Mouse (Mus musculus) midbrain, postnatal 0 days (tissue): ENCODE measurements around the gene Gjb5. TPM values are rescaled to one million over a fixed set of nuclear protein-coding genes. Genes with fewer than 3 reads are reported as not detected.
A peak's percentile ranks its signal among the peaks of the same experiment; 100 is the strongest.

Experiments used
- ATAC-seq: fragments of 200-750 bp; cut with Nextera tagmentation; 2 replicates; pipeline ENCODE4 v1.8.0; 2017; ENCODE audit warnings: moderate number of reproducible peaks, mild to moderate bottlenecking, moderate TSS enrichment, moderate library complexity; ENCODE audit not compliant: low FRiP score
- DNase-seq: peaks from one replicate; pipeline ENCODE4 v3.0.0-alpha.2; 2015; ENCODE audit warnings: low spot score
- H3K27ac ChIP-seq: fragments of 300-500 bp; sonication (generic); 2 replicates; pipeline ENCODE4 v1.5.1; 2014; ENCODE audit warnings: low read depth, mild to moderate bottlenecking, low read length, mixed read lengths
- H3K27me3 ChIP-seq: fragments of 300-500 bp; sonication (generic); 2 replicates; pipeline ENCODE4 v1.6.1; 2014; ENCODE audit warnings: low read length, control low read depth, mixed read lengths; ENCODE audit not compliant: insufficient read depth
- H3K36me3 ChIP-seq: fragments of 300-500 bp; sonication (generic); 2 replicates; pipeline ENCODE4 v1.6.1; 2014; ENCODE audit warnings: low read length, control low read depth, mixed read lengths; ENCODE audit not compliant: insufficient read depth
- H3K4me1 ChIP-seq: fragments of 300-500 bp; sonication (generic); 2 replicates; pipeline ENCODE4 v1.6.1; 2014; ENCODE audit warnings: mild to moderate bottlenecking, control low read depth, antibody characterized with exemption, low read length, mixed read lengths; ENCODE audit not compliant: insufficient read depth
- H3K4me2 ChIP-seq: fragments of 300-500 bp; sonication (generic); 2 replicates; pipeline ENCODE4 v1.6.1; 2014; ENCODE audit warnings: low read depth, mild to moderate bottlenecking, low read length, mixed read lengths; ENCODE audit not compliant: poor library complexity, severe bottlenecking
- H3K4me3 ChIP-seq: fragments of 300-500 bp; sonication (generic); 2 replicates; pipeline ENCODE4 v1.5.1; 2014; ENCODE audit warnings: low read depth, mild to moderate bottlenecking, low read length, moderate library complexity
- H3K9ac ChIP-seq: fragments of 300-500 bp; sonication (generic); replicated peaks from 2 replicates; pipeline ENCODE4 v1.6.1; 2014; ENCODE audit warnings: mild to moderate bottlenecking, low read length, moderate library complexity, mixed read lengths; ENCODE audit not compliant: poor library complexity, severe bottlenecking
- H3K9me3 ChIP-seq: fragments of 300-500 bp; sonication (generic); 2 replicates; pipeline ENCODE4 v1.6.1; 2016; ENCODE audit warnings: low read length, control low read depth
- CTCF ChIP-seq: IDR thresholded peaks from 2 replicates; pipeline ENCODE4 v1.5.1; 2016; ENCODE audit warnings: antibody characterized with exemption, mild to moderate bottlenecking
- WGBS: fragments of 180-500 bp; shearing (Covaris S2); extraction: QIAGEN DNeasy Blood & Tissue Kit; methylation state at CpG from one replicate; pipeline ENCODE4 v1.1.7; 2014; 5-methylcytosine and 5-hydroxymethylcytosine counted together
- polyA plus RNA-seq: library from polyadenylated mRNA; unstranded; fragments of >200 nt; fragmentation: Nextera tagmentation; extraction: Ambion mirVana; gene quantifications from 2 replicates; pipeline ENCODE4 v1.2.1, GENCODE M21; 2015
- total RNA-seq: library from RNA; depleted of rRNA; stranded (reverse); fragments of >200 nt; gene quantifications from 2 replicates; pipeline ENCODE4 v1.2.3, GENCODE M21; 2014

Gene Gjb5
- total and polyA plus RNA-seq, 2 experiments from 2014 or later = 0.35 to 0.49 TPM

DNA sequence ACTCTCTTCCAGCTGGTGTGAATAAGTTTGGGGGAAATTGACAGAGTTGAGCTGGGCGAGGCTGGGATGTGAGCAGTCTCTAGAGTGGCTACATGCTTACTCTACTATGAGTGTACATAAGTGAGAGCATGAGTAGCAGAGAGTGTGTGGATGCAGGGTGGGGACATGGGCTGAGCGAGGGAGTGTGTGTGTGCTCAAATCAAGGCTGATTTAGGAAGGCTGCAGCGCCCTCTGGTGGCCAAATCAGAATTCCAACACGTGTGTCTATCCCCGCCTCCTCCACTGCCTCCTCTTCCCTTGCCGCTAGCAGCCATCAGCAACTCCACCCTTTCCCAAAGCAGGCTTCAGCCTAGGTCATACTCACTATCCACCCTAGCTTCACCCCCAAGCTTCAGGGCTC is 33.2 kb downstream of the Gjb5 start:
- no peak overlapping the region for H3K4me2 ChIP-seq
- H3K9ac ChIP-seq = no peak overlapping the region
- H3K4me1 ChIP-seq = no peaks in the 10 kb centered on the region
- H3K27ac ChIP-seq = no peak overlapping the region
- ATAC-seq (peak; percentile 71; the same call in 1 of the 2 replicates), DNase-seq (peak; percentile 93)
- H3K36me3 ChIP-seq = no peaks in the 10 kb centered on the region
- peaks cover 6% of the 10 kb centered on the region; the same call in 1 of the 2 replicates for H3K27me3 ChIP-seq
- H3K4me3 ChIP-seq = no peak overlapping the region
- TF ChIP-seq CTCF = peak; percentile 92
- no peaks in the 10 kb centered on the region for H3K9me3 ChIP-seq
- WGBS = 10% methylated on average over 6 of the region's 6 CpGs

DNA sequence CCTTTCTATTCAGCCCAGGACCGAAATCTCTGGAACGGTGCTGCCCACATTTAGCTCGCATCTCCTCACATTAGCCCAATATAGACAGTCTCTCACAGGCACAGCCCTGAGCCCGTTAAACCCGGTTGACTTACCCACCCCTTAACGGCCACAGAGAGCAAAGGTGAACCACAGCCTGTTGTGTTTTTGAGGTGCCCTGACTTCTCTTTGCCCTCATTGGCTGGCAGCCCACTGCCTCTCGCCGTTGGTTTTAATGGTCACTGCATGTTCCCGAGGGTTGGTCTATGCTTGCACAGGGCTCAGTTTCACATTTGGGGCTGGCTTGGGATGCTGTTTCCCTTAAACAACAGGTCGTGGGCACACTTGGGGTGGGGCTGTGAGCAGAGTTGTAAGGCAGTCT is 33.7 kb downstream of the Gjb5 start:
- H3K27me3 ChIP-seq = 0 out of 2 replicates have a peak, but pooled peaks cover 6% of the 10 kb centered on the region
- 78% methylated on average over 10 of the region's 10 CpGs for WGBS
- H3K9ac ChIP-seq = no peak overlapping the region
- DNase-seq = no peak
- H3K4me1 ChIP-seq = no peaks in the 10 kb centered on the region
- no peak for TF ChIP-seq CTCF
- no peak overlapping the region for H3K27ac ChIP-seq
- H3K36me3 ChIP-seq = no peaks in the 10 kb centered on the region
- ATAC-seq = no peak
- H3K4me3 ChIP-seq = no peak overlapping the region
- no peak overlapping the region for H3K4me2 ChIP-seq
- no peaks in the 10 kb centered on the region for H3K9me3 ChIP-seq

DNA sequence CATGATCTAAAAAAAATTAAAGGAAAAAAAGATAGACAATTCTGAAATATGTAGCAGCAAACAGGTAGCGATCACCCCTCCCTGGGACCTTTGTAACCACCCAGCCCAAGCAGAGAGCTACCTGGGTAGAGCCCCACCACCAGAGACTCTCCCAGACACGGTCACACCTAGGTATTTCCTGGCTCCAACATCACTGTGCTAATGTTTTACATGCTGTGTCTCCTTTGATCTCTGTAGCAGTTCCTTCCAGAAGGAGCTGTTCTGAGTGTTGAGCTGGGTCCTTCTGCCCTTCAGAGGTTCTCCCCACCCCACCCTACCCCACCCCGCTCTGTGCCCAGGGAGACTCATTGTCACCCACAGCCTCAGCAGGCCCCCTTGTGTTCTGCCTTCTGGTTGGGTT is 34.3 kb downstream of the Gjb5 start:
- H3K27ac ChIP-seq = no peak overlapping the region
- H3K4me2 ChIP-seq = no peak overlapping the region
- DNase-seq = no peak
- 86% methylated on average over 3 of the region's 3 CpGs for WGBS
- H3K36me3 ChIP-seq = no peaks in the 10 kb centered on the region
- no peak overlapping the region for H3K9ac ChIP-seq
- no peak overlapping the region for H3K4me3 ChIP-seq
- no peaks in the 10 kb centered on the region for H3K9me3 ChIP-seq
- no peak for ATAC-seq
- H3K4me1 ChIP-seq = no peaks in the 10 kb centered on the region
- H3K27me3 ChIP-seq = 0 out of 2 replicates have a peak, but pooled peaks cover 6% of the 10 kb centered on the region
- TF ChIP-seq CTCF = no peak

DNA sequence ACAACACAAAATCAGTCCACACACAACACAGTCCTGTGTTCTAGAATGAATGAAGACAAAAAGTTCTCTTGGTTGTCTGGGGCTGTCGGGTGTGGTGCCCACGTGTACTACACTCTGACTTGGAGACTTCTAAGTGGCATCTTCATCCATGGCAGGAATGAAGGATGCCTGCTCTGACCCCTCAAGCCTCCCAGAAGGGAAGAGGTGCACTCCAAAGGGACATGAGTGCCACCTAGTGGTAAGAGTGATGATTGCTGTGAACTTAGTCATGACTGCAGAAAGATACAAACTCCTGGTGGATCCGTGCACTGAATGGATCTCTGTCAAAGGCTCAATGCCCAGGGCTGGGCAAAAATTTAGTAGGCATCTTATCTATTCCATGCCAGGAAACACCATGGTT is 38.4 kb downstream of the Gjb5 start:
- H3K4me1 ChIP-seq = no peaks in the 10 kb centered on the region
- H3K27ac ChIP-seq = no peak overlapping the region
- WGBS = 5% methylated on average over 3 of the region's 3 CpGs
- TF ChIP-seq CTCF = peak; percentile 95
- no peaks in the 10 kb centered on the region for H3K9me3 ChIP-seq
- H3K9ac ChIP-seq = no peak overlapping the region
- no peak overlapping the region for H3K4me2 ChIP-seq
- no peak overlapping the region for H3K4me3 ChIP-seq
- DNase-seq (peak; percentile 80), ATAC-seq (no peak)
- H3K27me3 ChIP-seq = no peaks in the 10 kb centered on the region
- H3K36me3 ChIP-seq = no peaks in the 10 kb centered on the region

DNA sequence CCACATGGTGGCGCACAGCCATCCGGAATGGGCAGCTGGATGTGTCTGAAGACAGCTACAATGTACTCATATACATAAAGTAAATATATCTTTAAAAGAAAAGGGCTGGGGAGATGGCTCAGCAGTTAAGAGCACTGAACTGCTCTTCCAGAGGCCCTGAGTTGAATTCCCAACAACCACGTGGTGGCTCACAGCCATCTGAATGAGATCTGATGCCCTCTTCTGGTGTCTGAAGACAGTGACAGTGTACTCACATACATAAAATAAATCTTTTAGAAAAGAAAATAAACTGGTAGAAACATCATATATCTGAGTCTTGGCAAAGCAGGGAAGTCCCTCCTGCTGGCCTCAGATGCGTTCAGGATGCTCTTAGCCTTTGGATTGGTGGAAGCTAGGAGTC is 40.8 kb downstream of the Gjb5 start:
- ATAC-seq (no peak), DNase-seq (peak; percentile 42)
- H3K4me3 ChIP-seq = no peak overlapping the region
- peaks cover 8% of the 10 kb centered on the region; the same call in 1 of the 2 replicates for H3K4me1 ChIP-seq
- H3K36me3 ChIP-seq = no peaks in the 10 kb centered on the region
- no peak overlapping the region for H3K4me2 ChIP-seq
- peak; percentile 64 for TF ChIP-seq CTCF
- no peaks in the 10 kb centered on the region for H3K27me3 ChIP-seq
- H3K9ac ChIP-seq = no peak overlapping the region
- H3K27ac ChIP-seq = no peak overlapping the region
- no peaks in the 10 kb centered on the region for H3K9me3 ChIP-seq
- 65% methylated on average over 4 of the region's 4 CpGs for WGBS

DNA sequence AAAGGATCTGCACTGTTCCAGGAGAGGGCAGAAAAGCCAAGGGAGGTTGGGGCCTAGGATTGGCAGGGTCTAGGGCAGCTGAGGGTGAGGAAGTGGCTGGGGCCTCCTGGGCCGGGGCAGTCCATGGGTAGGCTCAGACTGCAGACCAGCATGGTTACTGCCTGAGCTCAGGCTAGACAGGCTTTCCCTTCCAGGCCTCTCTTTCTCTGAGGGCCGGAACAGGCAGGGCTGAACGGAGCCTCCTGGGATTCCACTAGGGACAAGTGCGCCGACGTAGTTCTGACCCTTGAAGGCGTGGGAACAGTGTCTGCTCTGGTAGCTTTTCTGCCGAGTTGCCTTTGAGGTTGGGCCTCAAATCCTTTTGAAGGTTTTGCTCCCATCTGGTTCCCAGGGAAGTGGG is 42.2 kb downstream of the Gjb5 start:
- whole genome bisulfite sequencing = 87% methylated on average over 8 of the region's 8 CpGs
- Histone ChIP-seq H3K27ac (no peak overlapping the region), H3K36me3 (no peaks in the 10 kb centered on the region), H3K4me3 (no peak overlapping the region), H3K4me2 (no peak overlapping the region), H3K4me1 (peaks cover 8% of the 10 kb centered on the region; the same call in 1 of the 2 replicates), H3K9me3 (no peaks in the 10 kb centered on the region), H3K27me3 (no peaks in the 10 kb centered on the region), H3K9ac (no peak overlapping the region)
- no peak for ATAC-seq
- 0 out of 2 replicates have a peak, but pooled peaks have one; percentile 7 for TF ChIP-seq CTCF
- no peak for DNase-seq
